Mouse (Mus musculus): ENCODE measurements at regions not wholly inside any gene's neighbourhood (a gene's known extent, or its start where the extent isn't known, plus 50 kb on each side); places are given as distances from the start of the nearest gene placed in this dataset.

- intact Hi-C loops (cut with DNase I), result no loop called here
- DNase-seq (ENCODE audit: low spot score in 2 of 2), result no peak
Observed at GRCm38 (mm10) chr15:26953818-26954385, 58.5 kb upstream of the Fbxl7 start.

- DNase-seq (ENCODE audit: low spot score in 2 of 2), result no peak
- intact Hi-C loops (cut with DNase I), result no loop called here
Observed at GRCm38 (mm10) chr15:26958980-26959379, 63.6 kb upstream of the Fbxl7 start.

GRCm38 (mm10) chr15:26968392-26969025 lies 73.1 kb upstream of the Fbxl7 start:
- DNase-seq (ENCODE audit: low spot score in 2 of 2), result no peak
- intact Hi-C loops (cut with DNase I), result no loop called here

GRCm38 (mm10) chr15:26970770-26971169 lies 75.4 kb upstream of the Fbxl7 start:
- intact Hi-C loops (cut with DNase I), result no loop called here
- DNase-seq (ENCODE audit: low spot score in 2 of 2), result no peak

- intact Hi-C loops (cut with DNase I), result no loop called here
- no peak for DNase-seq (ENCODE audit: low spot score in 2 of 2)
Observed at GRCm38 (mm10) chr15:26993054-26993453, 97.7 kb upstream of the Fbxl7 start.

GRCm38 (mm10) chr15:27009069-27009468 lies 113.7 kb upstream of the Fbxl7 start:
- intact Hi-C loops (cut with DNase I), result no loop called here
- no peak for DNase-seq (ENCODE audit: low spot score in 2 of 2)

- no peak for DNase-seq (ENCODE audit: low spot score in 2 of 2)
- intact Hi-C loops (cut with DNase I), result no loop called here
Observed at GRCm38 (mm10) chr15:27013906-27014658, 118.7 kb upstream of the Fbxl7 start.

- no peak for DNase-seq (ENCODE audit: low spot score in 2 of 2)
- intact Hi-C loops (cut with DNase I), result no loop called here
Observed at GRCm38 (mm10) chr15:27014659-27014974, 119.2 kb upstream of the Fbxl7 start.

GRCm38 (mm10) chr15:27020471-27020870 lies 125.1 kb upstream of the Fbxl7 start:
- no peak for DNase-seq (ENCODE audit: low spot score in 2 of 2)
- intact Hi-C loops (cut with DNase I), result no loop called here

GRCm38 (mm10) chr15:27033261-27033660 lies 137.9 kb upstream of the Fbxl7 start:
- intact Hi-C loops (cut with DNase I), result no loop called here
- DNase-seq (ENCODE audit: low spot score in 2 of 2), result no peak

- peak; percentile 20 to 36 for DNase-seq (ENCODE audit: low spot score in 2 of 2)
- intact Hi-C loops (cut with DNase I), result no loop called here
Observed at GRCm38 (mm10) chr15:27043788-27044187, 148.4 kb upstream of the Fbxl7 start.

- DNase-seq (ENCODE audit: low spot score in 2 of 2), result no peak
- intact Hi-C loops (cut with DNase I), result no loop called here
Observed at GRCm38 (mm10) chr15:27050673-27051072, 155.3 kb upstream of the Fbxl7 start.

- intact Hi-C loops (cut with DNase I), result no loop called here
- DNase-seq (ENCODE audit: low spot score in 2 of 2), result no peak
Observed at GRCm38 (mm10) chr15:27063456-27063855, 168.1 kb upstream of the Fbxl7 start.

- DNase-seq (ENCODE audit: low spot score in 2 of 2), result no peak
- intact Hi-C loops (cut with DNase I), result no loop called here
Observed at GRCm38 (mm10) chr15:27063971-27064370, 168.6 kb upstream of the Fbxl7 start.

- intact Hi-C loops (cut with DNase I), result no loop called here
- no peak for DNase-seq (ENCODE audit: low spot score in 2 of 2)
Observed at GRCm38 (mm10) chr15:27067691-27068090, 172.3 kb upstream of the Fbxl7 start.

GRCm38 (mm10) chr15:27077926-27078325 lies 182.5 kb upstream of the Fbxl7 start:
- no peak for DNase-seq (ENCODE audit: low spot score in 2 of 2)
- intact Hi-C loops (cut with DNase I), result no loop called here

GRCm38 (mm10) chr15:27082826-27083225 lies 187.4 kb upstream of the Fbxl7 start:
- intact Hi-C loops (cut with DNase I), result no loop called here
- DNase-seq (ENCODE audit: low spot score in 2 of 2), result no peak

GRCm38 (mm10) chr15:27083596-27083995 lies 188.2 kb upstream of the Fbxl7 start:
- intact Hi-C loops (cut with DNase I), result no loop called here
- DNase-seq (ENCODE audit: low spot score in 2 of 2), result no peak

GRCm38 (mm10) chr15:27089155-27089554 lies 193.8 kb upstream of the Fbxl7 start:
- no peak for DNase-seq (ENCODE audit: low spot score in 2 of 2)
- intact Hi-C loops (cut with DNase I), result no loop called here

GRCm38 (mm10) chr15:27094102-27094501 lies 198.7 kb upstream of the Fbxl7 start:
- intact Hi-C loops (cut with DNase I), result no loop called here
- DNase-seq (ENCODE audit: low spot score in 2 of 2), result no peak

- peak; percentile 28 to 36 for DNase-seq (ENCODE audit: low spot score in 2 of 2)
- intact Hi-C loops (cut with DNase I), result no loop called here
Observed at GRCm38 (mm10) chr15:27095231-27095630, 199.9 kb upstream of the Fbxl7 start.
